8 mouse cellular contexts compared by ENCODE assay signal in genomic region chr11:44470432-44471336, GRCm38 (mm10). TPM values are rescaled to one million over a fixed set of nuclear protein-coding genes. Genes with fewer than 3 reads are reported as not detected.
DNase-seq lines count a peak whose midpoint lies in the region; ATAC-seq and TF ChIP-seq lines count a peak whose summit lies in the region.

TSS of gene Ublcp1 (minus strand) at chr11:44470498.

- under 1% methylated on average over 54 of the region's 54 CpGs for WGBS in forebrain, embryonic 16.5 days
- WGBS in lung, embryonic 14.5 days, result under 1% methylated on average over 54 of the region's 54 CpGs
- WGBS in olfactory bulb, adult 2 months, result under 1% methylated on average over 54 of the region's 54 CpGs
- WGBS in thymus, adult 2 months, result under 1% methylated on average over 54 of the region's 54 CpGs

- in situ Hi-C loops in ES-E14 (cut with MboI; ENCODE audit: low sequenced_read_pairs in 2 of 2, unreplicated experiment in 2 of 2), result no loop called here

- intact Hi-C loops in heart, postnatal 36 days (cut with DNase I), result loop anchor here (1.0 to 10.0 kb wide), 3 partner anchors 50 to 1964 kb away; partner anchors contain the start of gene Med7

- peak within 1 kb of the TSS; percentile 83 to 84 for H3K4me3 ChIP-seq in ES-E14 (ENCODE audit: insufficient read depth in 1 of 2, low read depth in 1 of 2, low read length in 2 of 2, poor library complexity in 1 of 2, severe bottlenecking in 1 of 2)
- peak within 1 kb of the TSS; percentile 72 for H3K4me3 ChIP-seq in forebrain, embryonic 16.5 days (replicated peaks; ENCODE audit: low read length)
- peak within 1 kb of the TSS; percentile 68 for H3K4me3 ChIP-seq in layer of hippocampus, adult 2 months
- H3K4me3 ChIP-seq in lung, embryonic 14.5 days (ENCODE audit: low read depth, low read length), result peak within 1 kb of the TSS; percentile 91
- H3K4me3 ChIP-seq in olfactory bulb, adult 2 months (ENCODE audit: insufficient read depth, low read depth, low read length), result peak within 1 kb of the TSS; percentile 69
- peak within 1 kb of the TSS; percentile 85 for H3K4me3 ChIP-seq in thymus, adult 2 months (ENCODE audit: control insufficient read depth, insufficient read depth, low read length)

- TF ChIP-seq CTCF in layer of hippocampus, adult 2 months (conservative IDR thresholded peaks at IDR 0.05), result no peak
- TF ChIP-seq CTCF in lung, embryonic 14.5 days (IDR thresholded peaks at IDR 0.05; ENCODE audit: low read depth), result no peak
- no peak for TF ChIP-seq CTCF in olfactory bulb, adult 2 months (IDR thresholded peaks at IDR 0.05; ENCODE audit: insufficient read depth, low read depth, low read length)
- TF ChIP-seq CTCF in thymus, adult 2 months (IDR thresholded peaks at IDR 0.05; ENCODE audit: borderline replicate concordance, control insufficient read depth, extremely low read depth, insufficient read depth, low read length, poor library complexity), result 0 out of 2 replicates have a peak, but pooled peaks have one; percentile 12

- peak; percentile 89 for DNase-seq in ES-E14 (ENCODE audit: low read depth, low spot score)
- peak; percentile 94 for DNase-seq in cerebellum, adult 11-12 months
- DNase-seq in heart, postnatal 36 days, result peak; percentile 94 to 96
- DNase-seq in layer of hippocampus, adult 2 months (ENCODE audit: low spot score in 2 of 2), result peak; percentile 92 to 94
- DNase-seq in lung, embryonic 14.5 days, result peak; percentile 97
- DNase-seq in thymus, adult 2 months, result peak; percentile 93

- peak; percentile 70 for TF ChIP-seq POLR2A in olfactory bulb, adult 2 months (IDR thresholded peaks at IDR 0.05; ENCODE audit: insufficient read depth, low read depth, low read length)
- peak; percentile 83 for TF ChIP-seq POLR2A in thymus, adult 2 months (IDR thresholded peaks at IDR 0.05; ENCODE audit: control insufficient read depth, extremely low read depth, insufficient read depth, low read length, poor library complexity)

- no peaks in the 10 kb centered on the region; the same call in 1 of the 2 replicates for H3K36me3 ChIP-seq in ES-E14 (ENCODE audit: control insufficient read depth, insufficient read depth, low read length, poor library complexity, severe bottlenecking)
- no peaks in the 10 kb centered on the region for H3K36me3 ChIP-seq in forebrain, embryonic 16.5 days (ENCODE audit: control insufficient read depth, insufficient read depth)
- 0 out of 2 replicates have a peak, but pooled peaks cover 3% of the 10 kb centered on the region for H3K36me3 ChIP-seq in lung, embryonic 14.5 days (ENCODE audit: insufficient read depth)
- H3K36me3 ChIP-seq in thymus, adult 2 months (ENCODE audit: control insufficient read depth, insufficient read depth, low read length), result no peaks in the 10 kb centered on the region

- peak within 1 kb of the TSS; percentile 90 for H3K9ac ChIP-seq in ES-E14 (ENCODE audit: insufficient read depth, low read depth, low read length, poor library complexity, severe bottlenecking)
- peak within 1 kb of the TSS; percentile 80 for H3K9ac ChIP-seq in forebrain, embryonic 16.5 days (replicated peaks; ENCODE audit: low read depth, low read length)
- H3K9ac ChIP-seq in lung, embryonic 14.5 days, result peak within 1 kb of the TSS; percentile 91

- peak within 1 kb of the TSS; percentile 94 for H3K4me2 ChIP-seq in forebrain, embryonic 16.5 days (ENCODE audit: low read length)
- peak within 1 kb of the TSS; percentile 88 for H3K4me2 ChIP-seq in lung, embryonic 14.5 days

- H3K9me3 ChIP-seq in ES-E14 (ENCODE audit: control insufficient read depth, insufficient read depth, low read depth, low read length), result no peaks in the 10 kb centered on the region
- H3K9me3 ChIP-seq in forebrain, embryonic 16.5 days (ENCODE audit: control insufficient read depth, low read length), result no peaks in the 10 kb centered on the region
- no peaks in the 10 kb centered on the region for H3K9me3 ChIP-seq in lung, embryonic 14.5 days (ENCODE audit: low read depth, low read length)

- H3K27ac ChIP-seq in ES-E14 (ENCODE audit: insufficient read depth, low read depth, low read length, poor library complexity, severe bottlenecking), result peak within 1 kb of the TSS; percentile 78
- H3K27ac ChIP-seq in forebrain, embryonic 16.5 days (ENCODE audit: low read length), result peak within 1 kb of the TSS; percentile 91
- peak within 1 kb of the TSS; percentile 87 for H3K27ac ChIP-seq in layer of hippocampus, adult 2 months
- H3K27ac ChIP-seq in lung, embryonic 14.5 days (ENCODE audit: low read depth), result peak within 1 kb of the TSS; percentile 95
- H3K27ac ChIP-seq in olfactory bulb, adult 2 months (ENCODE audit: insufficient read depth, low read depth, low read length), result peak within 1 kb of the TSS; percentile 63
- peak within 1 kb of the TSS; percentile 92 for H3K27ac ChIP-seq in thymus, adult 2 months (ENCODE audit: control insufficient read depth, insufficient read depth, low read length)

- peaks cover 2 to 3% of the 10 kb centered on the region in 2 experiments; a peak in 3 of 4 replicates for H3K4me1 ChIP-seq in ES-E14 (ENCODE audit: control insufficient read depth in 2 of 2, insufficient read depth in 2 of 2, low read length in 2 of 2, poor library complexity in 1 of 2)
- H3K4me1 ChIP-seq in forebrain, embryonic 16.5 days (replicated peaks; ENCODE audit: control insufficient read depth, insufficient read depth, low read length), result peaks cover 13% of the 10 kb centered on the region
- no peaks in the 10 kb centered on the region; the same call in 1 of the 2 replicates for H3K4me1 ChIP-seq in lung, embryonic 14.5 days (ENCODE audit: insufficient read depth)
- H3K4me1 ChIP-seq in olfactory bulb, adult 2 months (ENCODE audit: control insufficient read depth, insufficient read depth, low read length), result no peaks in the 10 kb centered on the region
- peaks cover 8% of the 10 kb centered on the region for H3K4me1 ChIP-seq in thymus, adult 2 months (replicated peaks; ENCODE audit: control insufficient read depth, insufficient read depth, low read length)

- peak; percentile 95 for ATAC-seq in forebrain, embryonic 16.5 days
- peak; percentile 93 for ATAC-seq in lung, embryonic 14.5 days (ENCODE audit: insufficient read depth)

- no peaks in the 10 kb centered on the region for H3K27me3 ChIP-seq in forebrain, embryonic 16.5 days (replicated peaks; ENCODE audit: control insufficient read depth, insufficient read depth, low read length)
- no peaks in the 10 kb centered on the region for H3K27me3 ChIP-seq in lung, embryonic 14.5 days (ENCODE audit: insufficient read depth, low read length)
- H3K27me3 ChIP-seq in thymus, adult 2 months (ENCODE audit: control insufficient read depth, insufficient read depth, low read length), result no peaks in the 10 kb centered on the region

TF ChIP-seq in ES-E14, 5 proteins besides CTCF, POLR2A, EP300 and RAD21:
- TF ChIP-seq CHD2 (IDR thresholded peaks at IDR 0.05; ENCODE audit: low read depth, low read length), result no peak
- peak; percentile 81 for TF ChIP-seq HCFC1 (IDR thresholded peaks at IDR 0.05; ENCODE audit: borderline replicate concordance, insufficient read depth, low read length)
- TF ChIP-seq ZC3H11A (IDR thresholded peaks at IDR 0.05; ENCODE audit: borderline replicate concordance, low read depth, low read length), result no peak
- TF ChIP-seq ZNF384 (IDR thresholded peaks at IDR 0.05; ENCODE audit: low read depth, low read length), result peak; percentile 94
- TF ChIP-seq MAFK (IDR thresholded peaks at IDR 0.05; ENCODE audit: insufficient read depth, low read depth, low read length), result no peak

RNA-seq across cellular contexts. Expression of gene Ublcp1, which starts in this region (rescaled TPM):
- 22.2 and 22.3 TPM in 2 replicates for total RNA-seq in ES-E14 (2012; rRNA removed)
- 53.1 and 55.6 TPM in 2 replicates for polyA plus RNA-seq in forebrain, embryonic 16.5 days (2015; fragmentation: Nextera tagmentation; extraction: Ambion mirVana)
- total RNA-seq in heart, postnatal 36 days (2021), result 10 to 100 TPM; 43.0 to 43.1 TPM
- total RNA-seq in layer of hippocampus, adult 2 months (2021), result 10 to 100 TPM; 50.1 to 50.4 TPM
- 68.6 and 73.1 TPM in 2 replicates for polyA plus RNA-seq in lung, embryonic 14.5 days (2014; fragmentation: Nextera tagmentation; extraction: Ambion mirVana)
- not detected in 2 replicates for polyA plus RNA-seq in olfactory bulb, adult 2 months (2012; ENCODE audit: insufficient read depth, insufficient read length, low replicate concordance, missing spikeins)
- polyA plus RNA-seq in thymus, adult 2 months (2012; rRNA removed), result 10.1 and 10.7 TPM in 2 replicates

Comparison
In these comparisons a context has a peak if more than half of its experiments do, and no peak if none do; other contexts are left out.
1. Peak in every context shown above with its lines: DNase-seq, ATAC-seq, H3K4me3 ChIP-seq and H3K27ac ChIP-seq.
2. RNA of gene Ublcp1 (polyA plus RNA-seq): 68.6 to 73.1 TPM in lung, embryonic 14.5 days, 53.1 to 55.6 TPM in forebrain, embryonic 16.5 days and 10.1 to 10.7 TPM in thymus, adult 2 months; not detected in olfactory bulb, adult 2 months; every median in the first group is over 10 times any median in the second.